Mouse (Mus musculus): ENCODE data around the gene Lrrc8d. TPM values are rescaled to one million over a fixed set of nuclear protein-coding genes. Genes with fewer than 3 reads are reported as not detected.

Gene Lrrc8d
- polyA plus RNA-seq, 1 experiment = 34.6 TPM

- no peaks in the 10 kb centered on the region for H3K27me3 ChIP-seq (ENCODE audit: control insufficient read depth, insufficient read depth, low read length, poor library complexity, severe bottlenecking)
- TF ChIP-seq CTCF (IDR thresholded peaks at IDR 0.05; ENCODE audit: low read depth, low read length) (no peak), POLR2A (IDR thresholded peaks at IDR 0.05; ENCODE audit: insufficient read depth, low read length) (no peak), EP300 (IDR thresholded peaks at IDR 0.05; ENCODE audit: insufficient read depth, low read depth, low read length) (no peak)
- H3K27ac ChIP-seq (ENCODE audit: insufficient read depth, low read length) = no peak overlapping the region
- no peaks in the 10 kb centered on the region for H3K36me3 ChIP-seq (ENCODE audit: control insufficient read depth, insufficient read depth, low read length, poor library complexity, severe bottlenecking)
- no peak overlapping the region for H3K4me3 ChIP-seq (ENCODE audit: low read depth, low read length)
- H3K9me3 ChIP-seq (replicated peaks; ENCODE audit: control insufficient read depth, insufficient read depth, low read length, poor library complexity, severe bottlenecking) = no peaks in the 10 kb centered on the region
- no peak overlapping the region for H3K9ac ChIP-seq (ENCODE audit: low read depth, poor library complexity, severe bottlenecking)
- H3K4me1 ChIP-seq (ENCODE audit: control insufficient read depth, insufficient read depth, low read length) = no peaks in the 10 kb centered on the region
These were observed 24.3 kb upstream of the Lrrc8d start for GRCm38 (mm10) chr5:105675511-105675910.

GRCm38 (mm10) chr5:105677071-105677470, 22.7 kb upstream of the Lrrc8d start:
- Histone ChIP-seq H3K36me3 (ENCODE audit: control insufficient read depth, insufficient read depth, low read length, poor library complexity, severe bottlenecking) (no peaks in the 10 kb centered on the region), H3K4me3 (ENCODE audit: low read depth, low read length) (no peak overlapping the region), H3K9me3 (replicated peaks; ENCODE audit: control insufficient read depth, insufficient read depth, low read length, poor library complexity, severe bottlenecking) (no peaks in the 10 kb centered on the region), H3K4me1 (ENCODE audit: control insufficient read depth, insufficient read depth, low read length) (no peaks in the 10 kb centered on the region), H3K9ac (ENCODE audit: low read depth, poor library complexity, severe bottlenecking) (no peak overlapping the region), H3K27ac (ENCODE audit: insufficient read depth, low read length) (no peak overlapping the region), H3K27me3 (ENCODE audit: control insufficient read depth, insufficient read depth, low read length, poor library complexity, severe bottlenecking) (no peaks in the 10 kb centered on the region)
- TF ChIP-seq POLR2A (IDR thresholded peaks at IDR 0.05; ENCODE audit: insufficient read depth, low read length) (no peak), CTCF (IDR thresholded peaks at IDR 0.05; ENCODE audit: low read depth, low read length) (no peak), EP300 (IDR thresholded peaks at IDR 0.05; ENCODE audit: insufficient read depth, low read depth, low read length) (no peak)

DNA sequence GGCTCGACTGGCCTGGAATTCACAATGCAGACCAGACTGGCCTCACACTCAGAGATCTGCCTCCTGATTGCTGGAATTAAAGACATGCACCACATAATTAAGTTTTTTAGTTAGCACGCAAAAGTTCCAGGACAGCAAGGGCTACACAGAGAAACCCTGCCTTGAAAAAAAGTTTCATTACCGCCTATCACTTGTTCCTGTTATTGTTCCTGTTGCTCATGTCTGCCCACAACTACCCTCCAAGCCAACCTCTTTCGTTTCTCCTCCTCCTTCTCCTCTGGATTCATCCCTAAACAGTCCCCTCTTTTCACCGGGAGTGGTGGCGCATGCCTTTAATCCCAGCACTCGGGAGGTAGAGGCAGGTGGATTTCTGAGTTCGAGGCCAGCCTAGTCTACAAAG, 21.5 kb upstream of the Lrrc8d start:
- H3K4me3 ChIP-seq (ENCODE audit: low read depth, low read length) = no peak overlapping the region
- no peak for TF ChIP-seq POLR2A (IDR thresholded peaks at IDR 0.05; ENCODE audit: insufficient read depth, low read length)
- TF ChIP-seq EP300 (IDR thresholded peaks at IDR 0.05; ENCODE audit: insufficient read depth, low read depth, low read length) = no peak
- TF ChIP-seq CTCF (IDR thresholded peaks at IDR 0.05; ENCODE audit: low read depth, low read length) = no peak
- H3K9me3 ChIP-seq (replicated peaks; ENCODE audit: control insufficient read depth, insufficient read depth, low read length, poor library complexity, severe bottlenecking) = no peaks in the 10 kb centered on the region
- no peaks in the 10 kb centered on the region for H3K27me3 ChIP-seq (ENCODE audit: control insufficient read depth, insufficient read depth, low read length, poor library complexity, severe bottlenecking)
- H3K36me3 ChIP-seq (ENCODE audit: control insufficient read depth, insufficient read depth, low read length, poor library complexity, severe bottlenecking) = no peaks in the 10 kb centered on the region
- no peaks in the 10 kb centered on the region for H3K4me1 ChIP-seq (ENCODE audit: control insufficient read depth, insufficient read depth, low read length)
- H3K27ac ChIP-seq (ENCODE audit: insufficient read depth, low read length) = no peak overlapping the region
- no peak overlapping the region for H3K9ac ChIP-seq (ENCODE audit: low read depth, poor library complexity, severe bottlenecking)

- Histone ChIP-seq H3K27ac (ENCODE audit: insufficient read depth, low read length) (no peak overlapping the region), H3K36me3 (ENCODE audit: control insufficient read depth, insufficient read depth, low read length, poor library complexity, severe bottlenecking) (no peaks in the 10 kb centered on the region), H3K9me3 (replicated peaks; ENCODE audit: control insufficient read depth, insufficient read depth, low read length, poor library complexity, severe bottlenecking) (no peaks in the 10 kb centered on the region), H3K27me3 (ENCODE audit: control insufficient read depth, insufficient read depth, low read length, poor library complexity, severe bottlenecking) (no peaks in the 10 kb centered on the region), H3K9ac (ENCODE audit: low read depth, poor library complexity, severe bottlenecking) (no peak overlapping the region), H3K4me3 (ENCODE audit: low read depth, low read length) (no peak overlapping the region), H3K4me1 (ENCODE audit: control insufficient read depth, insufficient read depth, low read length) (peaks cover 1% of the 10 kb centered on the region)
- TF ChIP-seq EP300 (IDR thresholded peaks at IDR 0.05; ENCODE audit: insufficient read depth, low read depth, low read length) (no peak), CTCF (IDR thresholded peaks at IDR 0.05; ENCODE audit: low read depth, low read length) (no peak), POLR2A (IDR thresholded peaks at IDR 0.05; ENCODE audit: insufficient read depth, low read length) (no peak)
These were observed 20.5 kb upstream of the Lrrc8d start for GRCm38 (mm10) chr5:105679261-105679660.

DNA sequence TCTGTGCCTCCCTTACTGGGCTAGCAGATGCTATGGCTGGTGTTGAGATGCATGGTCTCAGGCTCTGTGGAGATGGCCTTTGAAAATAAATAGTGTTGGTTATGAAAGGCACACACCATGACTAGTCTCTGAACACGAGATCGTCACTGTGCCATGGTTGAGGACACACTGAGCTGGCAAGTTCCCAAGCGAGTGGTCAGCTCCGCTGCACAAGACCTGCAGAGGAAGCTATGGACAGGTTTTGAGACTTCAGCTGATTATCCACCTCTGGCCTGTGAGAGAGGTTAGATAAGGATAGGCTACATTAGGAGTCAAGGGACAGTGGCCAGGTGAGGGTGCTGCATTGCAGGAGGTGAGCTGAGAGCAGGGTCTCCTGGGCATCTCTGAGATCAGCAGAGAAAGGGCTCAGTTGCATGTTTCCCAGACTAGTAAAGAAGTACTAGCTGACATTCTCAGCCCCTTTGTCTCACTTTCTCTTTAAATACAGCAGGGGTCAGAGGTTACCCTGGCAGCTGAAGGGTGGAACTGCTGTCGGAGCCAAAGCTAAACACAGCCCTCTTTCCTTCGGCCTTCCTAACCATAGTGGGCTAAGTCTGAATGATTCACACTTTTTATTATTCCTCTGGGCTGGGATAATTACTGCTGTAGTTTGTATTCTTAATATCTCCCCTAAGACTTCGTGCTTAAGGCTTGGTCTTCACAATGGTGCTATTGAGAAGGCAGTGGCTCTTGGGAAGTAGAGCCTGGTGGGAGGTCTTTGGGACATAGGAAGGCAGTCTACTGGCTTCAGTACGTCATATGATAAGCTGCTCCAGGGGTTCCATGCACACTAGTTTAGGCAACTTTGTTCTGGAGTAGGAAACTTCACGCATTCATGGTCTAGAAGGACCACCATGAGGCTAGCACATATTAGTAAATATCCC, 19.6 kb upstream of the Lrrc8d start:
- no peaks in the 10 kb centered on the region for H3K9me3 ChIP-seq (replicated peaks; ENCODE audit: control insufficient read depth, insufficient read depth, low read length, poor library complexity, severe bottlenecking)
- H3K4me1 ChIP-seq (ENCODE audit: control insufficient read depth, insufficient read depth, low read length) = peaks cover 1% of the 10 kb centered on the region
- no peaks in the 10 kb centered on the region for H3K27me3 ChIP-seq (ENCODE audit: control insufficient read depth, insufficient read depth, low read length, poor library complexity, severe bottlenecking)
- H3K27ac ChIP-seq (ENCODE audit: insufficient read depth, low read length) = no peak overlapping the region
- H3K36me3 ChIP-seq (ENCODE audit: control insufficient read depth, insufficient read depth, low read length, poor library complexity, severe bottlenecking) = no peaks in the 10 kb centered on the region
- no peak overlapping the region for H3K4me3 ChIP-seq (ENCODE audit: low read depth, low read length)
- no peak for TF ChIP-seq CTCF (IDR thresholded peaks at IDR 0.05; ENCODE audit: low read depth, low read length)
- no peak for TF ChIP-seq EP300 (IDR thresholded peaks at IDR 0.05; ENCODE audit: insufficient read depth, low read depth, low read length)
- TF ChIP-seq POLR2A (IDR thresholded peaks at IDR 0.05; ENCODE audit: insufficient read depth, low read length) = no peak
- no peak overlapping the region for H3K9ac ChIP-seq (ENCODE audit: low read depth, poor library complexity, severe bottlenecking)

DNA sequence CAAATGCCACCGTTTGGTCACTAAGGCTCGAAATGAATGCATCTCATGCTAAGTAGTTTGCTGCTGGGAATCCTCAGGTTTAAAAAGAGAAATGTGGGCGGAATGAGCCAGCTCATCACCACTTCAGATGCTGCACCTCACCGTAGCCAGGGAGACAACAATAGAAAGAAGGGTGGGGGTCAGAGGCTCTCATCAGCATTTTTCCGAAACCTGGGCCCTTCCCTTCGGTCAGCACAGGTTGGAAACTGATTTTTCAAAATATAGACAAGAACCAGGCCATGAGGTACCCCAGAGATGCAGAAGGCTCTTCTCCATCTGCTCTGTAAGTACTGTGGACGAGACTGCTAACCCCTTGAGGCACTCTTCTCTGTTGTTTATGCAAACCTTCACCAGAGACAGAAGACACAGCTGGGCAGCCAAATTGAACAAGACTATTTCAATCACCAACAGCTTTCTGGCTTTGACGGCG, 17.6 kb upstream of the Lrrc8d start:
- TF ChIP-seq POLR2A (IDR thresholded peaks at IDR 0.05; ENCODE audit: insufficient read depth, low read length) (no peak), CTCF (IDR thresholded peaks at IDR 0.05; ENCODE audit: low read depth, low read length) (no peak), EP300 (IDR thresholded peaks at IDR 0.05; ENCODE audit: insufficient read depth, low read depth, low read length) (no peak)
- Histone ChIP-seq H3K9me3 (replicated peaks; ENCODE audit: control insufficient read depth, insufficient read depth, low read length, poor library complexity, severe bottlenecking) (no peaks in the 10 kb centered on the region), H3K27me3 (ENCODE audit: control insufficient read depth, insufficient read depth, low read length, poor library complexity, severe bottlenecking) (no peaks in the 10 kb centered on the region), H3K36me3 (ENCODE audit: control insufficient read depth, insufficient read depth, low read length, poor library complexity, severe bottlenecking) (no peaks in the 10 kb centered on the region), H3K4me3 (ENCODE audit: low read depth, low read length) (no peak overlapping the region), H3K27ac (ENCODE audit: insufficient read depth, low read length) (no peak overlapping the region), H3K9ac (ENCODE audit: low read depth, poor library complexity, severe bottlenecking) (no peak overlapping the region), H3K4me1 (ENCODE audit: control insufficient read depth, insufficient read depth, low read length) (peaks cover 1% of the 10 kb centered on the region)

Data from ES-Bruce4 (cell line).